Mouse (Mus musculus): ENCODE results near the gene Tysnd1.

DNA sequence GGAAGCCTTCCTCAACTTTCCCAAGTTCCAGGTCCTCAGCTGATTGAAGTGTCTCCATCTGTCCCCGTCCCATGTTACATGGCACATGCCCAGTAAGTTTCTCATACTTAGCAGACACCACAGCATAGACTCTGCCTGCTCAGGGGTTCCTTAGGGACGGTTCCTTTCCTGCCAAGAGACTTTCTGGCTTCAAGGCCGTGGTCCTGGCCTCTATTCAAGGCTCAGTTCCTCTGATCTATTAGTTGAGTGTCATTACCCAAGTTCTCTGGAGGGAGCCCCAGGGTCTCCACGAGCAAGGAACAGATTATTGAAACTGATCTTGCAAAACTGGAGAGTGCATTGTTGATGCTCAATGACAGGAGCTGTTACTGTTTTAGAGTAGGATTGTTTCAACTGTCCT, 9.3 kb downstream of the Tysnd1 start:
- TF ChIP-seq POLR2A (IDR thresholded peaks at IDR 0.05; ENCODE audit: control insufficient read depth in 1 of 2, insufficient read depth in 1 of 2, low read depth in 1 of 2, low read length in 2 of 2, poor library complexity in 1 of 2) (no peak), CTCF (IDR thresholded peaks at IDR 0.05 in 2 of 3, conservative IDR thresholded peaks at IDR 0.05 in 1 of 3; ENCODE audit: control insufficient read depth in 1 of 3, insufficient read depth in 1 of 3, low read depth in 2 of 3, low read length in 3 of 3, poor library complexity in 1 of 3, severe bottlenecking in 1 of 3) (no peak), MYC (IDR thresholded peaks at IDR 0.05; ENCODE audit: low read depth, low read length) (no peak), E2F4 (IDR thresholded peaks at IDR 0.05; ENCODE audit: borderline replicate concordance, low read depth, low read length) (no peak), TAL1 (IDR thresholded peaks at IDR 0.05; ENCODE audit: low read length) (no peak), EP300 (IDR thresholded peaks at IDR 0.05; ENCODE audit: low read depth in 1 of 2, low read length in 2 of 2) (no peak), MAX (IDR thresholded peaks at IDR 0.05; ENCODE audit: low read length) (no peak)
